Comparison of ENCODE assay signal across 9 mouse cellular contexts in genomic region chr2:34407596-34407995, GRCm38 (mm10). TPM values are rescaled to one million over a fixed set of nuclear protein-coding genes. Genes with fewer than 3 reads are reported as not detected.
DNase-seq lines count a peak whose midpoint lies in the region; ATAC-seq and TF ChIP-seq lines count a peak whose summit lies in the region.
"Had no signal": no experiment of that assay in that cellular context is flagged by ENCODE, and none has a peak within 500 bp of the region (broad histone marks: within the 10 kb centered on the region; RNA-seq: fewer than 3 reads in every experiment).

No protein-coding gene starts in this region.

- no peaks in the 10 kb centered on the region for H3K27me3 ChIP-seq in E14TG2a.4 (ENCODE audit: insufficient read depth, low read length)
- H3K27me3 ChIP-seq in heart, postnatal 0 days (ENCODE audit: control insufficient read depth, insufficient read depth, low read length) = no peaks in the 10 kb centered on the region
- H3K27me3 ChIP-seq: Patski had no signal

- WGBS in heart, postnatal 0 days = 48% methylated on average over 7 of the region's 7 CpGs

- DNase-seq in gastrocnemius, adult 2 months = no peak
- no peak for DNase-seq in gastrocnemius, postnatal 14 days
- DNase-seq in heart, postnatal 0 days (ENCODE audit: low spot score) = no peak
- DNase-seq in left cerebral cortex, postnatal 10 days (ENCODE audit: extremely low spot score in 1 of 2, low spot score in 2 of 2) = no peak
- DNase-seq in urinary bladder, postnatal 14 days (ENCODE audit: low spot score) = no peak
- DNase-seq in gastrocnemius, postnatal 10 days = no peak

- intact Hi-C loops in gastrocnemius, adult 2 months (cut with DNase I) = loop anchor here (2.0 to 10.0 kb wide), 2 partner anchors 35 to 227 kb away; partner anchors contain the start of gene Pbx3
- intact Hi-C loops in gastrocnemius, postnatal 14 days (cut with DNase I; ENCODE audit: low total_unique reads) = no loop called here
- intact Hi-C loops in left cerebral cortex, postnatal 10 days (cut with DNase I) = no loop called here

- no peak for ATAC-seq in heart, postnatal 0 days (ENCODE audit: insufficient read depth, low read depth)
- ATAC-seq in megakaryocyte-erythroid progenitor cell, adult 5-6 weeks (replicated peaks; ENCODE audit: low FRiP score, low TSS enrichment, poor library complexity, severe bottlenecking) = peak; percentile 40

- H3K4me3 ChIP-seq in gastrocnemius, adult 2 months = peak overlapping the region; percentile 85
- H3K4me3 ChIP-seq in E14TG2a.4 (replicated peaks; ENCODE audit: low read length) = peak overlapping the region; percentile 98
- peak overlapping the region; percentile 94 for H3K4me3 ChIP-seq in heart, postnatal 0 days (ENCODE audit: low read depth, low read length)

- no peaks in the 10 kb centered on the region for H3K36me3 ChIP-seq in E14TG2a.4 (ENCODE audit: insufficient read depth, low read length)
- no peaks in the 10 kb centered on the region for H3K36me3 ChIP-seq in heart, postnatal 0 days (replicated peaks; ENCODE audit: control insufficient read depth, insufficient read depth, low read length)

- H3K9ac ChIP-seq in heart, postnatal 0 days (replicated peaks; ENCODE audit: low read depth, low read length) = peak overlapping the region; percentile 88; the same call in 1 of the 2 replicates

- TF ChIP-seq EP300 in heart, postnatal 0 days (IDR thresholded peaks at IDR 0.05; ENCODE audit: low read depth) = no peak

- H3K27ac ChIP-seq in gastrocnemius, adult 2 months = no peak overlapping the region
- no peak overlapping the region for H3K27ac ChIP-seq in heart, postnatal 0 days (ENCODE audit: low read depth)

- H3K4me2 ChIP-seq in heart, postnatal 0 days (ENCODE audit: low read depth, low read length) = peak overlapping the region; percentile 76

- peaks cover 16% of the 10 kb centered on the region for H3K4me1 ChIP-seq in E14TG2a.4 (replicated peaks; ENCODE audit: low read depth, low read length)
- H3K4me1 ChIP-seq in heart, postnatal 0 days (ENCODE audit: control insufficient read depth, insufficient read depth) = peaks cover 15% of the 10 kb centered on the region

- H3K9me3 ChIP-seq in E14TG2a.4 (ENCODE audit: low read length) = no peaks in the 10 kb centered on the region
- H3K9me3 ChIP-seq in heart, postnatal 0 days (replicated peaks; ENCODE audit: control insufficient read depth, low read length) = no peaks in the 10 kb centered on the region

- TF ChIP-seq CTCF in gastrocnemius, adult 2 months (IDR thresholded peaks at IDR 0.05) = no peak
- no peak for TF ChIP-seq CTCF in E14TG2a.4 (conservative IDR thresholded peaks at IDR 0.05; ENCODE audit: low read length)
- no peak for TF ChIP-seq CTCF in heart, postnatal 0 days (IDR thresholded peaks at IDR 0.05; ENCODE audit: low read depth)

RNA-seq across cellular contexts. Expression of gene Mapkap1, which starts 1.0 kb away (rescaled TPM):
- total RNA-seq in gastrocnemius, adult 2 months (2021) = 10 to 100 TPM; 55.1 to 69.0 TPM
- total RNA-seq in gastrocnemius, postnatal 14 days (2021) = 10 to 100 TPM; 42.9 to 48.7 TPM
- 87.6 and 91.7 TPM in 2 replicates for total RNA-seq in heart, postnatal 0 days (2014; rRNA removed; ENCODE audit: low replicate concordance)
- 60.3 and 62.5 TPM in 2 replicates for polyA plus RNA-seq in heart, postnatal 0 days (2015; fragmentation: Nextera tagmentation; extraction: Ambion mirVana)
- total RNA-seq in megakaryocyte-erythroid progenitor cell, adult 5-6 weeks (2014; fragmentation: Nextera tagmentation) = 28.2 and 37.8 TPM in 2 replicates
- 52.8 and 54.3 TPM in 2 replicates for total RNA-seq in megakaryocyte-erythroid progenitor cell, adult 5-6 weeks (2017)
- total RNA-seq in left cerebral cortex, postnatal 10 days (2021) = 10 to 100 TPM; 66.4 to 75.9 TPM
- 10 to 100 TPM; 41.7 to 53.0 TPM for total RNA-seq in gastrocnemius, postnatal 10 days (2021)

RNA-seq across cellular contexts. Expression of gene Pbx3, which starts 34.7 kb away (rescaled TPM):
- total RNA-seq in gastrocnemius, adult 2 months (2021) = 1 to 10 TPM; 2.3 TPM
- 1 to 10 TPM; 4.0 to 4.4 TPM for total RNA-seq in gastrocnemius, postnatal 14 days (2021)
- total RNA-seq in heart, postnatal 0 days (2014; rRNA removed; ENCODE audit: low replicate concordance) = 22.0 and 34.3 TPM in 2 replicates
- polyA plus RNA-seq in heart, postnatal 0 days (2015; fragmentation: Nextera tagmentation; extraction: Ambion mirVana) = 10.2 and 11.4 TPM in 2 replicates
- total RNA-seq in megakaryocyte-erythroid progenitor cell, adult 5-6 weeks (2014; fragmentation: Nextera tagmentation) = 8.3 and 10.2 TPM in 2 replicates
- 4.8 and 12.8 TPM in 2 replicates for total RNA-seq in megakaryocyte-erythroid progenitor cell, adult 5-6 weeks (2017)
- total RNA-seq in left cerebral cortex, postnatal 10 days (2021) = 10 to 100 TPM; 16.4 to 18.6 TPM
- 1 to 10 TPM; 5.7 to 6.9 TPM for total RNA-seq in gastrocnemius, postnatal 10 days (2021)
